Mouse (Mus musculus): ENCODE data around the gene Tubgcp2.

- TF ChIP-seq EP300 (IDR thresholded peaks at IDR 0.05; ENCODE audit: low read depth) = no peak
- TF ChIP-seq CTCF (IDR thresholded peaks at IDR 0.05; ENCODE audit: low read depth) = no peak
Observed at GRCm38 (mm10) chr7:140070042-140070711, 33.7 kb upstream of the Tubgcp2 start.

Data from heart, postnatal 0 days (tissue).